Mouse (Mus musculus) liver, embryonic 14.5 days (tissue): ENCODE measurements around the gene Dnajc11. TPM values are rescaled to one million over a fixed set of nuclear protein-coding genes. Genes with fewer than 3 reads are reported as not detected.
A peak's percentile ranks its signal among the peaks of the same experiment; 100 is the strongest.

Source experiments
- ATAC-seq: fragments of 200-750 bp; cut with Nextera tagmentation; 2 replicates; pipeline ENCODE4 v1.8.0; 2017; ENCODE audit warnings: moderate number of reproducible peaks, mild to moderate bottlenecking, moderate library complexity; ENCODE audit not compliant: insufficient read depth
- DNase-seq, 3 experiments: peaks; one replicate each; pipeline ENCODE4 v3.0.0-alpha.2; 2012 to 2013; ENCODE audit warnings: low read depth in 3 of 3, low spot score in 3 of 3
- H3K27ac ChIP-seq: fragments of 300-500 bp; sonication (generic); 2 replicates; pipeline ENCODE4 v1.5.1; 2014; ENCODE audit warnings: moderate library complexity, mild to moderate bottlenecking, control low read depth, inconsistent platforms
- H3K27me3 ChIP-seq: fragments of 300-500 bp; sonication (generic); 2 replicates; pipeline ENCODE4 v1.6.1; 2014; ENCODE audit warnings: mild to moderate bottlenecking, low read length, moderate library complexity; ENCODE audit not compliant: control insufficient read depth, insufficient read depth
- H3K36me3 ChIP-seq: fragments of 300-500 bp; sonication (generic); replicated peaks from 2 replicates; pipeline ENCODE4 v1.6.1; 2014; ENCODE audit warnings: low read depth; ENCODE audit not compliant: control insufficient read depth, insufficient read depth
- H3K4me1 ChIP-seq, 2 experiments: fragments of 200-500 bp in 1 of 2; fragments of 300-500 bp in 1 of 2; sonication (generic) in 1 of 2; replicated peaks; 2 replicates each; pipeline ENCODE4 v1.6.1; 2012 to 2014; ENCODE audit warnings: antibody characterized with exemption in 1 of 2, inconsistent platforms in 1 of 2, low read length in 1 of 2; ENCODE audit not compliant: control insufficient read depth in 2 of 2, insufficient read depth in 2 of 2
- H3K4me2 ChIP-seq: fragments of 300-500 bp; sonication (generic); 2 replicates; pipeline ENCODE4 v1.6.1; 2014; ENCODE audit warnings: low read depth, mild to moderate bottlenecking, control low read depth, moderate library complexity
- H3K4me3 ChIP-seq, 2 experiments: fragments of 200-500 bp in 1 of 2; fragments of 300-500 bp in 1 of 2; sonication (generic) in 1 of 2; 2 replicates each; pipeline ENCODE4 v1.5.1; 2012 to 2014; ENCODE audit warnings: low read depth in 2 of 2, low read length in 2 of 2, mild to moderate bottlenecking in 2 of 2, control low read depth in 1 of 2, inconsistent platforms in 1 of 2, moderate library complexity in 1 of 2; ENCODE audit not compliant: insufficient read depth in 1 of 2
- H3K9ac ChIP-seq: fragments of 300-500 bp; sonication (generic); replicated peaks from 2 replicates; pipeline ENCODE4 v1.6.1; 2014; ENCODE audit warnings: mild to moderate bottlenecking, control low read depth, moderate library complexity
- H3K9me3 ChIP-seq: fragments of 300-500 bp; sonication (generic); 2 replicates; pipeline ENCODE4 v1.6.1; 2016; ENCODE audit warnings: low read length, mixed read lengths; ENCODE audit not compliant: control insufficient read depth
- CTCF ChIP-seq: IDR thresholded peaks from 2 replicates; pipeline ENCODE4 v1.5.1; 2016; ENCODE audit warnings: antibody characterized with exemption, low read depth, control low read depth
- EP300 ChIP-seq: IDR thresholded peaks from 2 replicates; pipeline ENCODE4 v1.6.1; 2016; ENCODE audit warnings: antibody characterized with exemption, low read depth
- WGBS: fragments of 180-500 bp; shearing (Covaris S2); extraction: QIAGEN DNeasy Blood & Tissue Kit; methylation state at CpG from one replicate; pipeline ENCODE4 v1.1.7; 2014; ENCODE audit not compliant: insufficient replicate concordance; 5-methylcytosine and 5-hydroxymethylcytosine counted together
- polyA plus RNA-seq, 2 experiments: library from polyadenylated mRNA; depleted of rRNA in 1 of 2; stranded (reverse) in 1 of 2; unstranded in 1 of 2; fragments of >200 nt; fragmentation: Nextera tagmentation in 1 of 2; extraction: Ambion mirVana in 1 of 2; gene quantifications; 2 replicates each; pipeline versions ENCODE4 v1.2.1 to v1.2.3; 2012 to 2014

The Dnajc11 gene
- polyA plus RNA-seq, 2 experiments, result 32.9 TPM

- H3K4me3 ChIP-seq, result peak overlapping the region in 1 of 2 experiments; percentile 81; a peak in 2 of 4 replicates
- H3K4me1 ChIP-seq, result peaks cover 14 to 19% of the 10 kb centered on the region in 2 experiments
- no peaks in the 10 kb centered on the region for H3K36me3 ChIP-seq
- ATAC-seq, result no peak
- H3K4me2 ChIP-seq, result peak overlapping the region; percentile 85
- DNase-seq, result no peak
- H3K27ac ChIP-seq, result no peak overlapping the region
- WGBS, result 42% methylated on average over 3 of the region's 3 CpGs
- H3K27me3 ChIP-seq, result peaks cover 14% of the 10 kb centered on the region
- H3K9me3 ChIP-seq, result no peaks in the 10 kb centered on the region
- TF ChIP-seq CTCF (no peak), EP300 (no peak)
- H3K9ac ChIP-seq, result peak overlapping the region; percentile 97
Observed at GRCm38 (mm10) chr4:151997701-151998100, 64.2 kb downstream of the Dnajc11 start.

GRCm38 (mm10) chr4:151999481-151999880 is 66.0 kb downstream of the Dnajc11 start:
- H3K36me3 ChIP-seq, result no peaks in the 10 kb centered on the region

GRCm38 (mm10) chr4:152000906-152001305 is 67.4 kb downstream of the Dnajc11 start:
- Histone ChIP-seq H3K4me2 (no peak overlapping the region), H3K27ac (no peak overlapping the region), H3K27me3 (no peaks in the 10 kb centered on the region), H3K9me3 (no peaks in the 10 kb centered on the region), H3K4me3 (no peak overlapping the region), H3K9ac (no peak overlapping the region), H3K4me1 (peaks cover 9 to 10% of the 10 kb centered on the region in 2 experiments), H3K36me3 (no peaks in the 10 kb centered on the region)
- TF ChIP-seq EP300 (no peak), CTCF (no peak)
- DNase-seq (no peak), ATAC-seq (no peak)
- WGBS, result 50% methylated on average over 4 of the region's 4 CpGs

More at GRCm38 (mm10) chr4:151999481-151999880, 66.0 kb downstream of the Dnajc11 start:
- H3K27ac ChIP-seq, result no peak overlapping the region
- no peaks in the 10 kb centered on the region for H3K9me3 ChIP-seq
- H3K9ac ChIP-seq, result no peak overlapping the region
- H3K4me3 ChIP-seq, result no peak overlapping the region
- DNase-seq (no peak), ATAC-seq (no peak)
- H3K4me1 ChIP-seq, result peaks cover 11 to 12% of the 10 kb centered on the region in 2 experiments
- TF ChIP-seq EP300 (no peak), CTCF (no peak)
- WGBS, result 19% methylated on average over 3 of the region's 3 CpGs
- no peak overlapping the region for H3K4me2 ChIP-seq
- peaks cover 6% of the 10 kb centered on the region for H3K27me3 ChIP-seq

GRCm38 (mm10) chr4:152001335-152001734 is 67.8 kb downstream of the Dnajc11 start:
- Histone ChIP-seq H3K9me3 (no peaks in the 10 kb centered on the region), H3K4me3 (no peak overlapping the region), H3K27me3 (no peaks in the 10 kb centered on the region), H3K9ac (no peak overlapping the region), H3K36me3 (no peaks in the 10 kb centered on the region), H3K27ac (no peak overlapping the region), H3K4me1 (peaks cover 9 to 10% of the 10 kb centered on the region in 2 experiments), H3K4me2 (no peak overlapping the region)
- TF ChIP-seq EP300 (no peak), CTCF (no peak; the same call in 1 of the 2 replicates)
- 55% methylated on average over 4 of the region's 4 CpGs for WGBS
- ATAC-seq (no peak), DNase-seq (no peak)

- Histone ChIP-seq H3K4me3 (no peak overlapping the region), H3K9me3 (no peaks in the 10 kb centered on the region), H3K36me3 (no peaks in the 10 kb centered on the region), H3K4me2 (no peak overlapping the region), H3K27me3 (peaks cover 4% of the 10 kb centered on the region), H3K27ac (no peak overlapping the region), H3K9ac (no peak overlapping the region), H3K4me1 (peaks cover 8 to 9% of the 10 kb centered on the region in 2 experiments)
- TF ChIP-seq EP300 (no peak), CTCF (no peak)
- WGBS, result 62% methylated on average over 3 of the region's 3 CpGs
- DNase-seq (no peak), ATAC-seq (no peak)
Observed at GRCm38 (mm10) chr4:152002063-152002462, 68.6 kb downstream of the Dnajc11 start.
